Mouse (Mus musculus) telencephalon, adult 2 months (tissue): ENCODE results near the gene Scgb1b2.

Experiments
- DNase-seq: peaks from one replicate; pipeline ENCODE4 v3.0.0-alpha.2; 2011; ENCODE audit warnings: low read depth, low spot score

Gene Scgb1b2

GRCm38 (mm10) chr7:31291721-31292120 is at the start of gene Scgb1b2:
Gene Scgb1b2, minus strand, starts transcription at chr7:31291821.
- no peak for DNase-seq

- DNase-seq = no peak
Measured at GRCm38 (mm10) chr7:31290208-31290607, 1.4 kb downstream of the Scgb1b2 start, which contains the start of gene Scgb2b2. Gene Scgb2b2, plus strand, starts transcription at chr7:31290508.
